Mouse (Mus musculus): ENCODE data around the gene Clcf1.

DNA sequence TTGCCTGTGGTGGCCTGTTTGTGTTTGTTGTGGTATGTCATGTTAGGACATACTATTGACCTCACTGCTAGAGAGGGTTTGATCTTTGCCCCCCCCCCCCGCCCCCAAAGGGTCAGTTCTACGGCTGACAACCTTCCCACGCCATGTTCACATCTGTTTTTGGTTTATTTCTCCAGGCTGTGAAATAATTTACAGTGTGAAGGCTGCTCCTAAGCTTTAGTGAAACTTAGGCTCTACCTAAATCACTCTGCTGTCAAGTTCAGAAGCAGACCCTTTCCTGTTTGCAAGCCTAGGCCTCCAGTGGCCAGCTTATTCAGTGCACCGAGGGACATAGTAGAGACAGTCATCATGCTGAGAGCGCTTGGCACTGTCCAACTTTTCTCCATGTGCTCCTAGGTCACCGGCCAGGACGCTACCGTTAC lies 26.2 kb downstream of the Clcf1 start:
- no peak for TF ChIP-seq FLI1 (IDR thresholded peaks at IDR 0.05; ENCODE audit: low read length)
- no peak for TF ChIP-seq GATA1 (IDR thresholded peaks at IDR 0.05; ENCODE audit: borderline replicate concordance, low read length)

Data from megakaryocyte, embryonic 14.5 days (primary cell).